Mouse (Mus musculus) hematopoietic stem cell, adult 5-6 weeks (primary cell): ENCODE data around the gene Pxn. TPM values are rescaled to one million over a fixed set of nuclear protein-coding genes. Genes with fewer than 3 reads are reported as not detected.

Experiments used
- ATAC-seq, 2 experiments: fragments of 125-278 bp in 1 of 2; replicated peaks in 1 of 2; 2 replicates each; pipeline ENCODE4 v1.8.0; 2016 to 2017; ENCODE audit warnings: inconsistent platforms in 2 of 2, mild to moderate bottlenecking in 2 of 2, moderate number of reproducible peaks in 2 of 2, low read depth in 1 of 2, moderate TSS enrichment in 1 of 2; ENCODE audit not compliant: low FRiP score in 2 of 2, poor library complexity in 2 of 2, severe bottlenecking in 2 of 2, insufficient read depth in 1 of 2, low TSS enrichment in 1 of 2
- total RNA-seq: library from RNA; stranded (forward); fragments of 172-1452, 232-1000 nt; gene quantifications from 2 replicates; pipeline ENCODE4 v1.2.3, GENCODE M21; 2017

Pxn gene
- total RNA-seq = 57.2 and 118 TPM in 2 replicates

DNA sequence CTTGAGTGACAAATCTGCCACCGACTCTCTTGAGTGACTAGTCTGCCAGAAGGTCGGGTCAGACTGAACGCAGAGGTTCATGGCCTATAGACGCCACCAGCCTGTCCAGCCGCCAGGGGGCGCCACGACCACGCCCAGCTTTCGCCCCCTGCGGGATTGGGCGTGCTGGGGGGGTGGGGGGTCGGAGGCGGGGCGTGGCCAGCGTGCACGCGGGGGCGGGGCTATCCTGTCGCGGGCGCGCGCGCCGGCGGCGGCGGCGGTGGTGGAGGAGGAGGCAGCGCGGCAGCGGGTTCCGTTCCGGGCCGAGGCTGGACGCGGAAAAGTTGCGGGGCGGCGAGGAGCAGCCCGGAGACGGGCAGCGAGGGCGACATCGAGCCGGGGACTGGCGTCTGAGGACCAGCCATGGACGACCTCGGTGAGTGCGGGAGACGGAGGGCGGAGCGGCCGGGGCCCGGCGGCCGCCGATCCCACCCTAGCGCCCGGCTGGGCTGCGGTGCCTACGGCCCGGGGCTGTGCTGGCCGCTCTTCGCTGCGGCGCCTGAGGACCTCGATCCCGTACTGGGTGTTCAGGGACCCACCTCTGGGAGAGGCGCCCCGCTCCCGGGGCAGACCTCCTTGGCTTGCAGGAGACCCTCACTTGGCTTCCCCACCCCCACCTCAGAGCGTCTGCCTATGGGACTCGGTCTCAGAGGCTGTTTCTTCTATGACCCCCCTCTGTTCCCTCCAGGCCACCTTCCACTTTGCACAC lies at the start of gene Pxn:
Pxn (plus strand) TSS at position 223 of the 748 bp plus-strand sequence.
- peak; percentile 81 to 87 for ATAC-seq

DNA sequence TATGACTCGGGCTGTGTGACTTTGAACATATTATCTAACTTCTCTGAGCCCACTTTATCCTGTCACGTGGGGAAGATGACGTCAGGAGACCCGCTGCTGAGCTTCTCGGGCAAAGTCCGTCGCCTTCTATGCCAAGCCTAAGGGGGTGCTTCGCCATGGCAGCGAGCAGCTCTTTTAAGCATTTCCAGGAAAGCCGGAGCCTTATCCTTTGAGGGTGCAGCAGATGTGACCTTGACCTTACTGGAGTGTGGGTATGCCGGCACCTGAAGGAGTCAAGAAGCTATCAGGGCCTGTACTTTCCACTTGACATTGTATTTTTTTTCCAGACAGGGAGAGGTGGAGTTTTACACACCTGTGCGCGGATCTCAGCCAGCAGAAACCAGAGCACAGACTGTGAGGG lies 47.6 kb upstream of the Pxn start:
- no peak for ATAC-seq

- no peak for ATAC-seq
Observed at GRCm38 (mm10) chr5:115464408-115465115, 41.9 kb upstream of the Pxn start.

DNA sequence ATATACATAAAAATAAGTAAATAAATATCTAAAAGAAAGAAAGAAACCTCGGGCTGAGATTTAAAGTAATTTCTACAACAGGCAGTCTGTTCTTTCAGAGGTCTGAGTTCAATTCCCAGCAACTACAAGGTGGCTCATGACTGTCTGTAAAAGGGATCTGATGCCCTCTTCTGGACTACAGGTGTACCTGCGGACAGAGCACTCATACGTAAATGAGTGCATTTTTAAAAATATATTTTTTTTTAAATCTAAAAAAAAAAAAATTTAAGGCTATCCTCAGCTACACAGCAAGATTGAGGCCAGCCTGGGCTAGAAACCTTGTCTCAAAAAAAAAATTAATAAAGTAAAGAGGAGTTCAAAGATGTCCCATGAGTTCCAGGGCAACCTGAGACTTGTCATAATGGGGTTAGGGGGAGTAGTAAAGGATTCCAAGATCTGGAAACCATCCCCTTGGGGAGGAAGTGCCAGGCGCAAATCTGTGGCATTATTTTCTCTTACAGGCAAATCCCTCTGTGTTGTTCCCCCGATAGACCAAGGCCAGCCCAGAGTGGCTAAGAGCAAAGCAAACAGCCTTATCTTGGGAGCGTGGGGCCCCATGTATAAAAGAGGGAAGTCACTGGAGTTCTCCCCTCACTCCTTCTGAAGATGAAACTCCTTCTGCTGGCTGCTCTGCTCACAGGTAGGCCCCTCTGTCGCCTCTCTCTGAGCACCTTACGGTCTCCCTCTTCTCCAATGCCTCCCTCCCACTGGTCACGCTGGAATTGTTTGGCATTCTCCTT lies 40.6 kb upstream of the Pxn start, which contains the start of gene Pla2g1b:
Pla2g1b (plus strand) TSS at position 621 of the 779 bp plus-strand sequence.
- 0 out of 4 replicates have a peak, but pooled peaks have one; percentile 12 to 32 for ATAC-seq

DNA sequence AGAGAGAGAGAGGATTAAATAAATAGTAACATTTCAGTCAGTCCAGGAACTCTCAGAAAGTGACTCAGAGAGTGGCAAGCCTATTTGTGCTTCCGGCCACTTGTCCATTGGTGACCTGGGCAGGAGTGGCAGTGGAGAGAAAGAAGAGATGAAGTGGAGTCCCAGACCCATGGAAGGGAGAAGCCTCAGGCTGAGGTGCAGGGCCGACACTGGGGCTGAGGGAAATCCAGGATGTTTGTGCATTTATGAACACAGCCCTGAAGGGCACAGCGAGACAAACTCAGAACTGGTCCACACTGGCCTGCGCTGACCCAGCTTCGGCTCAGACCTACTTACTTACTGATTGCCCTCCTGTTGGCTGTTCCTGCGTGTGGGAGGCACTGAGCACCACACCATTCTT lies 36.7 kb upstream of the Pxn start:
- no peak for ATAC-seq

GRCm38 (mm10) chr5:115470766-115471531 lies 35.5 kb upstream of the Pxn start:
- ATAC-seq = peak; percentile 61 to 73; a peak in 3 of 4 replicates

DNA sequence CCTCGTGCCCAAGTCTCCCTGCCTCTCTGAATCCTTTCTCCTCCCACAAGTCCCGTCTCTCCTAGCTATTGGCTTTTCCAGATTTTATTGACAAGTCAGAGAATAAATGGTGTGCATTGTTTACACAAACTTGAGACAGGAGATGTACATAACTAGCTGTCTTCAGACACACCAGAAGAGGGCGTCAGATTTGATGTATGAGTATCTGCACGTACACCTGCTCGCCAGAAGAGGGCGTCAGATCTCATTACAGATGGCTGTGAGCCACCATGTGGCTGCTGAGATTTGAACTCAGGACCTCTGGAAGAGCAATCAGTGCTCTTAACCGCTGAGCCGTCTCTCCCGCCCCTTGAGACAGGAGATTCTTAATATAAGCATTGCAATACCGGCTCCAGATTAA lies 33.3 kb upstream of the Pxn start:
- ATAC-seq = no peak

DNA sequence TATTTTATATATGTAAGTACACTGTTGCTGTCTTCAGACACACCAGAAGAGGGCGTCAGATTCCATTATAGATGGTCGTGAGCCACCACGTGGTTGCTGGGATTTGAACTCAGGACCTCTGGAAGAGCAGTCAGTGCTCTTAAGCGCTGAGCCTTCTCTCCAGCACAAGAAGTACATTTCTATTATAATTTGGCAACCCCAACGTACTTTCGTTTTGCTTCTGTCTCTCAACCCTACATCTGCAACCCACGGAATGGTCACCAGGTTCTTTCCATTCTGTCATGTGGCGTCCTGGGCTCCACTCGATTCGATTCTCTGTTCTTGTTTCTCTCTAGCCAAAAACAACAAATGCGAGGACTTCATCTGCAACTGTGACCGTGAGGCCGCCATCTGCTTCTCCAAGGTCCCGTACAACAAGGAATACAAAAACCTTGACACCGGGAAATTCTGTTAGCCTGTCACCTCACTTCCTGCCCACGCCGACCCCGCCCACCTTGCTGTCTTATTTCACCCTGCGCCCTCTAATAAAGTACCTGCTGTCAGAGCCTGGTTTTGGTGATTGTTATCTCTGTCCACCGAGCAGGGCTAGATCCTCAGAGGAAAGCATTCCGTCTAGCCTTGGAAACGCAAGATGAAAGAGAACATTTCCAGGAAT lies 32.2 kb upstream of the Pxn start:
- ATAC-seq = peak in 1 of 2 experiments; percentile 20; a peak in 1 of 4 replicates

GRCm38 (mm10) chr5:115475337-115476106 lies 31.0 kb upstream of the Pxn start:
- ATAC-seq = peak; percentile 50 to 57; a peak in 3 of 4 replicates

GRCm38 (mm10) chr5:115476107-115476727 lies 30.3 kb upstream of the Pxn start:
- 0 out of 4 replicates have a peak, but pooled peaks of 1 of the 2 experiments have one; percentile 8 for ATAC-seq

GRCm38 (mm10) chr5:115479561-115479960 lies 26.9 kb upstream of the Pxn start:
- no peak for ATAC-seq

DNA sequence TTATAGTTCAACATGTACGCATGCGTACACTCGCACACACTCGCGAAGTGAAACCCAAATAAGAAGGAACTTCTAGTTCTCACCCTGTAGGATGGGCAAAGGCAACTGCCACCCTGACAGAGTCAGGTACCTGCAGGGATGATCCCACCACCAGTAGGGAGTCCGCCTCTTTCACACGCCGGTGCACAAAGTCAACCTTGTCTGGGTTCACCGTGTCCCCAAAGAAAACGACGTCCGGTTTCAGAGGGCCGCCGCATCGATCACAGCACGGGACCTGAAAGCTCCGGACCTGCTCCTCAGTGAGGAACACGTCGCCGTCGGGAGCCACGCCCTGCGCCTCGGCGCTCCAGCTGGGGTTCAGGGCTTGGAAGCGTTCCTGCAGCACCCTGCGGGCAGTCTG lies 26.4 kb upstream of the Pxn start:
- ATAC-seq = no peak

DNA sequence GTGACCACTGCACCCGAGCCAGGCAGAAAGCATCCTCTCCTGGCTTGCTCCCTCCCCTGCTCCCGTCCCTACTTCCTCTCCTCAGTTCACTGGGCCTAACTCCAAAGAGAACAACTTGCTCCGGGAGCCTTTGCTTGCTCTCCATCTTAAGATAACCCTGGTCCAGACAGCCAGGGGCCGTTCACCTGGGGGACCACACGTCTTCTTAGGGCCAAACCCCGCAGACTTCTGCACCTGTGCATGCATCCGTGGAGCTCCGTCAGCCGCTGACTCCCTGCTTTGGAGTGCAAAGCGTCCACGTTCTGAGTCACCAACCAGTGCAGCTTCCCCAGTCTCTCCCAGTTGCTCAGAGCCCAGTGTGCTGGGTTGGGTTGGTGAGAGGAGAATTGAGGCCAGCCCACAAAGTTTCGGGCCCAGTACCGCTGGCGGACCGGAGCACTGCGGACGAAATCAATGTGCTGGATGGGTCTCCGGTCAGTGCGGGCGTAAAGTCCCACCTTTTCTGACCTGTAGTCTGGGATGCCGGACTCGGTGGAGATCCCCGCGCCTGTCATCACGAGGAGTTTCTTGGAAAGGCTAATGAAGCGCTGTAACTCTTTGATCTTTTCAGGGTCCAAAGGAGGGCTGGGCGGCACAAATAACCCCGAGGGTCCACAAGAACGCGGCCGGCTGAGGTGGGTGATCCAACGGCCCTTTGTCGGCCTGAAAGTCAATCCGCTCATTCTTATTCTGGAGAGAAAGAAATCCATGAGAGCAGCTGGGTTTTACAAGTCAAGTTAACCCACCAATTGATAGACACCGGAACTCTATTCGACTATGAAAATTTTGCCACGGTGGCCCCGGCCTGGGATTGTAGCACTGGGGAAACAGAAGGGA lies 23.8 kb upstream of the Pxn start:
- ATAC-seq = no peak

- no peak for ATAC-seq
Observed at GRCm38 (mm10) chr5:115483385-115483784, 23.1 kb upstream of the Pxn start.
